Mouse (Mus musculus) heart, embryonic 14.5 days (tissue): ENCODE measurements around the gene Itga9. TPM values are rescaled to one million over a fixed set of nuclear protein-coding genes. Genes with fewer than 3 reads are reported as not detected.

Source experiments
- ATAC-seq: fragments of 200-750 bp; cut with Nextera tagmentation; 2 replicates; pipeline ENCODE4 v1.8.0; 2017; ENCODE audit warnings: low read depth, moderate TSS enrichment; ENCODE audit not compliant: insufficient number of reproducible peaks, insufficient read depth, low FRiP score
- H3K27ac ChIP-seq, 2 experiments: fragments of 200-500 bp in 1 of 2; fragments of 300-500 bp in 1 of 2; sonication (generic) in 1 of 2; replicated peaks in 1 of 2; 2 replicates each; pipeline ENCODE4 v1.5.1; 2012 to 2014; ENCODE audit warnings: low read depth in 2 of 2, low read length in 2 of 2, control low read depth in 1 of 2, mild to moderate bottlenecking in 1 of 2, mixed read lengths in 1 of 2; ENCODE audit not compliant: control insufficient read depth in 1 of 2, insufficient read depth in 1 of 2
- H3K27me3 ChIP-seq: fragments of 300-500 bp; sonication (generic); 2 replicates; pipeline ENCODE4 v1.6.1; 2014; ENCODE audit warnings: mild to moderate bottlenecking, low read length, control low read depth; ENCODE audit not compliant: control insufficient read depth, insufficient read depth
- H3K36me3 ChIP-seq: fragments of 300-500 bp; sonication (generic); 2 replicates; pipeline ENCODE4 v1.6.1; 2014; ENCODE audit warnings: mild to moderate bottlenecking, control low read depth, low read length, mixed read lengths; ENCODE audit not compliant: control insufficient read depth, insufficient read depth
- H3K4me1 ChIP-seq, 2 experiments: fragments of 200-500 bp in 1 of 2; fragments of 300-500 bp in 1 of 2; sonication (generic) in 1 of 2; 2 replicates each; pipeline ENCODE4 v1.6.1; 2012 to 2014; ENCODE audit warnings: low read length in 2 of 2, control low read depth in 1 of 2, mixed read lengths in 1 of 2; ENCODE audit not compliant: control insufficient read depth in 2 of 2, insufficient read depth in 2 of 2
- H3K4me2 ChIP-seq: fragments of 300-500 bp; sonication (generic); 2 replicates; pipeline ENCODE4 v1.6.1; 2014; ENCODE audit warnings: mild to moderate bottlenecking, low read length
- H3K4me3 ChIP-seq, 2 experiments: fragments of 200-500 bp in 1 of 2; fragments of 300-500 bp in 1 of 2; sonication (generic) in 1 of 2; 2 replicates each; pipeline ENCODE4 v1.5.1; 2012 to 2014; ENCODE audit warnings: low read length in 2 of 2, mild to moderate bottlenecking in 2 of 2, control low read depth in 1 of 2, low read depth in 1 of 2, moderate library complexity in 1 of 2; ENCODE audit not compliant: control insufficient read depth in 1 of 2, insufficient read depth in 1 of 2
- H3K9ac ChIP-seq: fragments of 300-500 bp; sonication (generic); 2 replicates; pipeline ENCODE4 v1.6.1; 2014; ENCODE audit warnings: mild to moderate bottlenecking, low read length
- H3K9me3 ChIP-seq: fragments of 300-500 bp; sonication (generic); 2 replicates; pipeline ENCODE4 v1.6.1; 2016; ENCODE audit warnings: low read length, control low read depth; ENCODE audit not compliant: control insufficient read depth
- WGBS: fragments of 180-500 bp; shearing (Covaris S2); extraction: QIAGEN DNeasy Blood & Tissue Kit; methylation state at CpG from one replicate; pipeline ENCODE4 v1.1.7; 2014; 5-methylcytosine and 5-hydroxymethylcytosine counted together
- polyA plus RNA-seq: library from polyadenylated mRNA; unstranded; fragments of >200 nt; fragmentation: Nextera tagmentation; extraction: Ambion mirVana; gene quantifications from 2 replicates; pipeline ENCODE4 v1.2.1, GENCODE M21; 2014

The Itga9 gene
- polyA plus RNA-seq, 1 experiment from 2014 or later: 15.2 TPM

DNA sequence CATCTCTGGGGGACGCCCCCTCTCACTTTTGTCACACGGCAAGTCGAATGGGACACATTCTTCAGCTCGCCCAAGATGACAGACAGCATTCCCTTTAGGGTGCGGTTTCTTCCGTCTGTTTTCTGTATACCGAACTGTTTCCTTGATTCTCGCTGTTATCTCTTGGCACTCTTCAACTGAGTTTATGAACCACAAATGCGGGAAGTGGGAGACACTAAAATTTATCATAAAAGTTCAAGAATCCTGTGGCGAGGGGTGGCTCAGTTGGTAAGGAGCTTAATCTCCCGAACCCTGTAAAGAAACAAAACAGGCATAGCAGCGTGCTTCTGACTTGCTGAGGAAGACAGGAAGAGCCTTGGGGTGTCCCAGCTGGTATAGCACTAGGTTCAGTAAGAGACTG lies 337.9 kb downstream of the Itga9 start:
- no peaks in the 10 kb centered on the region for H3K36me3 ChIP-seq

GRCm38 (mm10) chr9:118948486-118948885 lies 342.0 kb downstream of the Itga9 start:
- no peak for ATAC-seq
- Histone ChIP-seq H3K4me3 (no peak overlapping the region), H3K9ac (no peak overlapping the region), H3K27ac (0 out of 4 replicates have a peak overlapping the region, but pooled peaks of 1 of the 2 experiments have one; percentile 14), H3K36me3 (no peaks in the 10 kb centered on the region), H3K27me3 (no peaks in the 10 kb centered on the region), H3K4me2 (no peak overlapping the region), H3K9me3 (no peaks in the 10 kb centered on the region), H3K4me1 (peaks cover 31 to 56% of the 10 kb centered on the region in 2 experiments)
- WGBS: 55% methylated on average over 5 of the region's 5 CpGs

More for the DNA sequence above, 337.9 kb downstream of the Itga9 start:
- no peak overlapping the region for H3K4me3 ChIP-seq
- H3K4me1 ChIP-seq: peaks cover 14 to 48% of the 10 kb centered on the region in 2 experiments
- no peaks in the 10 kb centered on the region for H3K9me3 ChIP-seq
- ATAC-seq: no peak
- H3K9ac ChIP-seq: no peak overlapping the region; the same call in 1 of the 2 replicates
- H3K27ac ChIP-seq: no peak overlapping the region
- 0 out of 2 replicates have a peak overlapping the region, but pooled peaks have one; percentile 14 for H3K4me2 ChIP-seq
- WGBS: 34% methylated on average over 12 of the region's 12 CpGs
- H3K27me3 ChIP-seq: no peaks in the 10 kb centered on the region

GRCm38 (mm10) chr9:118949124-118949523 lies 342.6 kb downstream of the Itga9 start:
- Histone ChIP-seq H3K27me3 (no peaks in the 10 kb centered on the region), H3K4me2 (no peak overlapping the region), H3K4me1 (peaks cover 29 to 50% of the 10 kb centered on the region in 2 experiments), H3K27ac (no peak overlapping the region), H3K9ac (no peak overlapping the region), H3K9me3 (no peaks in the 10 kb centered on the region), H3K4me3 (no peak overlapping the region), H3K36me3 (no peaks in the 10 kb centered on the region)
- WGBS: 87% methylated on average over 8 of the region's 8 CpGs
- ATAC-seq: no peak

- ATAC-seq: no peak
- Histone ChIP-seq H3K27me3 (no peaks in the 10 kb centered on the region), H3K4me1 (peaks cover 27 to 46% of the 10 kb centered on the region in 2 experiments), H3K36me3 (no peaks in the 10 kb centered on the region), H3K9ac (no peak overlapping the region), H3K4me2 (no peak overlapping the region), H3K4me3 (no peak overlapping the region), H3K9me3 (no peaks in the 10 kb centered on the region), H3K27ac (no peak overlapping the region)
- WGBS: 56% methylated on average over 4 of the region's 4 CpGs
These were observed 343.2 kb downstream of the Itga9 start for GRCm38 (mm10) chr9:118949654-118950053.

DNA sequence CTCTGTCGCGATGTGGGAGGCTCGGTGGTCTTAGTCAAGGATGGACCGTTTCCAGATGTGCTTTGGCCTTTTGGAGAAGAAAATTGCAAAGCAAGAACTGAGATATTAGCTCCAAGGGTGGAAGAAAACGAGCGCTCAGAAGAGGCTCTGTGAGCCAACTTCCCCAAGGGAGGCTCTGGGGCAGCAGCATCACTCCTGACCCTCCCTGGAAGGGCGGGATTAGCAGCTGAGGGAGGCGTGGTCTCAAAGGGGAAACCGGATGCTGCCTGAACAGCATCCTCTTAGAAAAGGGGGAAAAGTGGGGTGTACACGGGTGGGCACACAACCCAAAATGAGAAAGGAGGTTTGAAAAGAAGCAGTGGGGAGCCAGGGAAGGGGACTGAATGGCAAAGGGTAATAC lies 343.6 kb downstream of the Itga9 start:
- 71% methylated on average over 10 of the region's 10 CpGs for WGBS
- Histone ChIP-seq H3K4me3 (no peak overlapping the region), H3K4me2 (no peak overlapping the region), H3K27ac (no peak overlapping the region), H3K27me3 (no peaks in the 10 kb centered on the region), H3K9ac (no peak overlapping the region), H3K4me1 (peaks cover 27 to 46% of the 10 kb centered on the region in 2 experiments), H3K9me3 (no peaks in the 10 kb centered on the region), H3K36me3 (no peaks in the 10 kb centered on the region)
- no peak for ATAC-seq

Other genes with a start within 250 kb of the Itga9 start
- gene Eomes, start 128.5 kb upstream of the Itga9 start, polyA plus RNA-seq: not detected in 2 replicates
- 61.0 and 64.0 TPM in 2 replicates for gene Golga4, start 100.4 kb upstream of the Itga9 start, polyA plus RNA-seq